Mouse (Mus musculus) adipocyte (in vitro differentiated cells): ENCODE data around the gene Ssbp3.

Source experiments
- DNase-seq: peaks from one replicate; pipeline ENCODE4 v3.0.0-alpha.2; 2016; ENCODE audit warnings: low spot score

Gene Ssbp3

DNA sequence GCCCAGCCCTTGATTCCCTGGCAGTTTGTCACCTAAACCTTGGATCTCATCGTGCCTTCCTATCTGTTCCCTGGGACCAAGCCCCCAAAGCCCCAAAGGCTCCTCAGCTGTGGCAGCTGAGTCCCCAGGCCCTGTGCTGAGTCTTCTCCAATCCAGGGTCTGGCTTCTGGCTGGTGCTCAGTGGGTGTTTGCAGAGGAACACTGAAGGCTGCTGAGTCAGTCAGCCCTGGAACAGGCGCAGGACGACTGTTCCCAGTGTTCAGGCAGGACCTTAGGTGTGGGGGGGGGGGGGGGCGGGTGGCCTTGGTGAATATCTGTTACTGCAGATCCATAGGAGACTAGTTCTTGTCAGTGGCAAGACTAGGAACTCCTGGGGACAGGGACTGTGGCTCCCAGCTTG, 141.4 kb downstream of the Ssbp3 start:
- no peak for DNase-seq

DNA sequence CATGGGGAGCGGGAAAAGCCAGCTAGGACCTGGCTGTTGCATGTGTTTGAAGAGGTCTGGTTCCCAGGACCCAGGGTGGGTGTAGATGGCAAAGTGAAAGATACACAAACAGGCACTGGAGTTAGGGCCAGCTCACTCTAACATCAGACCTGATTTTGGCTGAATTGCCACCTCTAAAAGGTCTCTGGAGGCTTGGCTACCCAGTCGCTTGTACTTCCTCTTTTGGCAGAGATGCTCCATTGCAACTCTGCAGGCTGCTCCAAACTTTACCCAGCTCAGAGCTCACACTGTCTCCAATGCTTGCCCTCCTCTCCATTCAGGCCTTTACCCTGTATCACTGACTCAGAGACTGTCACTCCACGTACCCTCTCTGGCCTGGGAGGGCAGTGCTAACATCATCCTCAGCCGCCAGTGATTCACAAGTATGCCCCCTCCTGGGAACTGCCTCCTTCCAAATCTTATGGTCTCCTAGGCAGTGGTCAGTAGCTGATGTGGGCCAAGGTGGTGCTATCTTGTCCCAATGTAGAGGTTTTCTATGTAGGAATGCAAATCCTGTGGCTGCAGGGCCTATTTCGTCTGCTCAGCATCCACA, 142.6 kb downstream of the Ssbp3 start:
- DNase-seq, result no peak

DNA sequence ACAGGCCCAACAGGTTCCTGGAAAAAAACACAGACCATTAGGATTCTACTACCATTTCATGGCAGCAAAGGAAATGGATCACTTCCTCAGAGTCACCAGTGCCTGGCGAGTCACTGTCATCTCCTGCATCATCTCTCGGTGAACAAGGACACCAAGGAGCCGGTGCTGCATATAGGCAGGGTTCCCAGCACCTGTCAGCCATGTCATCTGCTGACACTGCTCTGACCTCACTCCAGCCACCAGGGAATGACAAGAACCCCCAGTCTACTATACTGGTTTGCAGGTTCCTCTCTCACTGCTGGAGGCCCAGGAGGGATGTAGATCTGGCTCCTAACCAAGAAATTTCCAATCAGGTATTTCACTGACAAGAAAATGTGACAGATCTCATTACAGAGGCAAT, 145.6 kb downstream of the Ssbp3 start:
- no peak for DNase-seq

DNA sequence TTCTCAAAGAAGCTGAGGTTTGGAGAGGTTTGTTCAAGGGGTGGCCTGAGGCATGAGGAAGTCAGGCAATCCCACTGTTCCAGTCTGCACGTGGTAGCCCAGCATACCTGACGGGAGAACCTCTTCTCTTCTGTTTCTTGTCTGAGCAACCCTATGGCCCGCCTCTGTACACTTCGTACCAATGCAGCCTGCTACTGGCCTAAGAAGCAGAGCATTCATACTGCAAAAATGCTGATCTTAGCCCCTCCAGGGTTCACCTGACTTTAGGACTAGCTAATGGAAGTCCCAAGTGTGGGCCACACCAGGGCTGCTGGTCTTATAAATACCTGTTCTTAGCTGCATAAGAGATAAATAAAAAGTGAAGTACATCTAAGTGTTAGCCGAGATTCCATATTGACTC, 147.8 kb downstream of the Ssbp3 start:
- no peak for DNase-seq

DNA sequence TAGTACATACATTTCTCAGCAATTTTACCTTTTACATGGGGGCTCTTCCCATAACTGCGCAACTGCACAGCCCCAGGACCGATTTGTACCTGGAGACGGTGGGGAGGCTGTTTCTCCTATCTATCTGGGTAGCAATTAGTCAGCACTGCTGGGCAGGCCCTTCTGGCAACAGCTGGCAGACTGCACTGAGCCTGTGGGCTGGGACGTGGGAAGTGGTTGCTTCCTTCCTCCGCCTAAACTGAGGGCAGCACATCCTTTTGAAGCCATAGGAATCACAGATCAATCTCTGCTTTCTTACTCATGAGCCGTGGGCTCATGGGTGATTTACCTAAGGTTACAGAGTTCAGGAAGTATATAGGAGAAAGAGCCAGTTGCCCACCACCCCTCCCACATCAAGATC, 148.3 kb downstream of the Ssbp3 start:
- no peak for DNase-seq

DNA sequence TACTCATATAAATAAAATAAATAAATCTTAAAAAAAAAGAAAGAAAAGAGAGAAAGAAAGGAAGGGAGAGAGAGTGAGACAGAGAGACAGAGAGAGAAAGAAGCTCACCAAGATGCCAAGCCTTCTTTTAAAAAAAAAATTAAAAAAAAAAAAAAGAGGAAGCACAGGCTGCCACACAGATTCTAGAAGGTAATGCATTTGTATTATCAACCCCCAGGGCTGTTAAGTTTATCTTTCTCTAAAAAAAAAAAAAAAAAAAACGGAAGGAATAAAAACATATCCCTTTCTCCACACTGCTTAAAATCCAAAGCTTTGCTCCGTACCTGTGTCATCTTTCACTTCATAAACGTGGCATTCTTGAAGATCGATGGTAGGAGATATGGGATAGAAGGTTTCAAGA, 151.1 kb downstream of the Ssbp3 start:
- no peak for DNase-seq

DNA sequence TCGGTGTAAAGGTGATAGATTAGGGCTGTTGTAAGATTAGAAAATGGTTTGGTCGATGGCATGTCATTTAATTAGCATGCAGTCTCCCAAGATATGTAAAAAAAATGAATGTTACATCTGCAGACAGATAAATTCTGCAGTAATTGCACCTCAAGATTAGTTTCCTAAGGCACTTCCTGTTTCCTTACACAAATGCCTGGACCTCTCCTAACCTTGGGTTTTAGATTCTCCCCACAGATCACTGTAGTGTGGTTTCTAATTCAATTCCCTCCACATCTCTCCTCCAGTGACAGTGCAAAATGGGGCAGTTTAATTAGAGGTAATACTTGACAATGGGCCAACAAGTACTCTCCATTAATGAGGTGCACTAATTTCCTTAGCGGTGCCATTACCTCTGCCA, 152.7 kb downstream of the Ssbp3 start:
- no peak for DNase-seq

DNA sequence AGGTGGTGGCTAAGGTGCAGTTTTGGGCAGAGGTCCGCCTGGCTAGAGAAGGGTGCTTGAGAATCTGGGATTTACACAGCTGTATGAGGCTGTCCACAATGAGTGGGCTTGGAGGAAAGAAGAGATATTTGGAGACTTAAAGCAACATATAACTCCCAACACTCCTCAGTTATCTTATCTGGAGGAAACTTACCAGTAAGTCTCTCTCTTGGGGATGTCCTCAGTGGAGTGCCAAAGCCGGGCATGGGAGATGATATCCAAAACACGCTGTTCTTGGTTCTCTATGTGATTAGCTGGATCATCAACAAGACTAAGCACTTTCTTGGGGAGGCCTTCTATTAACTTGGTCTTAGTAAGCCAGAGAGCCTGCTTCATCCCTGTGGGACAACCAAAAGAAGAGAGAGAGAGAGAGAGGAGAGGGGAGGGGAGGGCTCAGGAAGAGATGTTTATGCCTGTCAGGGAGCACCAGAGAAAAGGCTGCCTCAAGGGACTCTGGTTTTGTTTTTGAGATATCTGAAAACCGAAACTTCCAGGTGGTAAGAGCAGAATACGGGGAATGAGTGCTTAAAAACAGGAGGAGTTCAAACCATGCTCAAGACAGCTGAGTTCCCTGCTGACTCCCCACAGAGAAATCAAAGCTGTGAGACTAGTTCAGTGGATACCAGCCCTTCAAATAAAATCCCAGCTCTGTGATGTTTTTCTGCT, 154.0 kb downstream of the Ssbp3 start:
- DNase-seq, result no peak

DNA sequence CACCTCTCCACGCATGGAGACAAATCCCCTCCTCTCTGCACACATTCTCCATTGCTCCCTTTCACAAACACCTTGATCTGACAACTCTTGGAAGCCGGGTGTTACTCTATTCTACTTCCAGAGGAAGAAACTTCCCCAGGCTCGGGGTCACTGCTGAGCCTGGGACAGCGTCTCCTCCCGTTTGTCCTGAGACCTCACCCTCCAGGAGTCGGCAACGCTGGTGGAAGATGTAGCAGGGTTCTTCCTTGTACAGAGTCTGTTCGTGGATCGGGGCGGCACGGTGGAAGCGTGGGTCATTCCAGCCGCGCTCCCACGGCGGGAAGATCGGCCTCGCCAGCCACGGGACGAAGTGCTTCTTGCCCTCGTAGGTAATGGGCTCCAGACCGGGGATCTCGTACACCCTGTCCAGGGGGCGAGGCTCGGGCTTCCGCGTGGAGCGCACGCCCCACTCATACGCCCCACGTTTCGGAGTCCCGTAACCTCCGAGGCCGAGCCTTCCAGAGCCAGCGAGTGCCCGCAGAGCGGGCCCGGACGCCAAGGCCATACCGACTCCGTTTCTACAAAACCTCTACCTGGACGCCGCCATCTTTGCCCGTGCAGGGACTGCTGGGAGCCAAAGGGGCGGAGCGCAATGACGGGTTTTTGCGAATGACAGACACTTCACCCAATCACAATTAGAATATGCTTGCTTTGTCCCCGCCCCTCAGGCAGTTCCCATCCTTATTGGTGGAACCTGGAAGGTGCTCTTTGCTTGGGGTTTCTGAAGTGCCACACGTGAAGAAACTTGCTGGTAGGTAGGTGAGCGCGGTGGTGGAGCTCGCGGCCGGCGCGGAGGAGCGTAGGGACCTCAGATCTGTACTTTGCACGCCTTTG, 156.0 kb downstream of the Ssbp3 start, which contains the start of the genes Mrpl37 and Cyb5rl:
Gene Mrpl37 (minus strand): TSS at position 617 of the 873 bp plus-strand sequence.
Gene Cyb5rl (plus strand): TSS at position 737 of the 873 bp plus-strand sequence.
- peak; percentile 96 for DNase-seq

DNA sequence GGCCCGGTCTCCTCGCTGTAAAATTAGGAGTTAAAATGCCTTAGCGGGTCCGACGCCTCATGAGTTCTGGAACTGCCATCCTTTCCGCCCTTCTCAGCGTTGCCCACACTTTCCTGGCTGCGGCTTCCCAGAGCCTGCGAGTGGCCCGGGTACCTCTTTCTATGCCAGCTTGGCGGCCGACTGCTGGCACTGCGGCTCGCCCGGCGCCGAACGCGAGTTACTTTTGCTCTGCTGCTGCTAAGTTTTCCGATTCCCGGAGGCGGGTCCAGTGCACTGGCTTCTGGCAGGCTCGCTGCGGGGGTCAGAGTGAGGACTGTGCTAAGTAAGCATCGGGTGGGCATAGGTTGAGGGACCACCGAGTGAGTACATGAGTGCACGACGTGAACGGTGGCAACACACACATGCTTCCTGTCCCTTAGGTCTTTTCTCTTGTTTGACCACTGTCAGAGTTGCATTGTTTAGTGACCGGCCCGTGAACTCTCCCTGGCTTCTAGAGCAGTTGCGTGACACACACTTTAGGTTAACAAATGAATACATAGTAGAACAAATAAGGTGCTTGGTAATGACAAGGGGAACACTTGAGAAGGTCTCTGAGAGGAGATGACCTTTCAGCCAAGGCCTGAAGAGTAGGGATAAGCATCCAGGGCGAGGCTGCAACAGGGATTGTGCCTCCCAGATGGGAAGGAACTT, 156.8 kb downstream of the Ssbp3 start:
- no peak for DNase-seq

DNA sequence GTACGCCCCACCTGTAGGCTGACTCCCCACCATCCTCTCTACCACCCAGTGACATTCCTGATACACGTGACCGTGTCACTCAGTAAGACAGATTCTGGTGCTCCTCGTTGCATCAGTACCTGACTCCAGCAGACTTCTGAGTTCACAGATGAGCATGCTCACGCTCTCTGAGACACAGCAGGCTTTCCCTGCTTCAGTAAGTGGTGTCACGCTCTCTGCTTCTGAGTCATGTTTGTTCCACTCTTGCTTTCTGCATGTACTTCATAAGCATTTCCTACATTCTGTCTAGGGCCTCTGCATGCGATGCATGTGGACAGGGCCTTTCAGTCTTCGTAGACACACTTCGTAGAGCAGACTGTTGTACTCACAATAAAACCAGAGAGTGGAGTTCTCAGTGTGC, 161.8 kb downstream of the Ssbp3 start:
- DNase-seq, result no peak

DNA sequence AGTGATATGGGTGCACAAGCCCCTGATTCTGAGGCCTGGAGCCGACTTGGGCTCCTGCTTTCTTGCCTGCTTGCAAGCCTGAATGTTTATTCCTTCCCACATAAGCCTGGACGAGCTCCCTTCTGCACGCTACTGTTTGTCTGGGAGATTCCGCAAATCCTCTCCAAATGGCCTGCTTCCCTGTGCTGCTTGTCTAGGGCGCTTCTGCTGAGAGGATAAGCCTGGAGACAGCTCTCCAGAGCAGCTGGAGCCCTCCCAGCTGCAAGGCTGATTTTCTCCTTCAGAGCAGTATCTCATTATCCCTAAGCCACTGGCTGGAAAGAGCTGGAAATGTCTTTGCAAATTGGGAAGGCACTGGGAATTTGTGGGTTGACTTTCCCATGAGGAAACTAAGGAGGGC, 165.0 kb downstream of the Ssbp3 start:
- no peak for DNase-seq

DNA sequence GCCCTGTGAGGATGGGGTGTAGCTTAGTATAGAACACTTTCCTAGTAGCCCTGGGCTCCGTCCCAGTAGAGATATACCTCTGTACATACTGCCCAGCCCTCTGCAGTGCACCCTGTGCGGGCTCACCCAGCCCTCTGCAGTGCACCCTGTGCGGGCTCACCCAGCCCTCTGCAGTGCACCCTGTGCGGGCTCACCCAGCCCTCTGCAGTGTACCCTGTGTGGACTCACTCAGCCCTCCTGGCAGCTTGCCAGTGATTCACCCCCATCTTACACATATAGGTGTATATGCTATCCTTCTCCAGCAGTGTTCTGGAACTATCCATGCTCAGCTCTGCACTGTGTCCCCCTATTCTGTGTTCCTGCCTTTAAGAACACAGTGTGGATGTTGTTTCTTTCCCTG, 168.4 kb downstream of the Ssbp3 start:
- no peak for DNase-seq

DNA sequence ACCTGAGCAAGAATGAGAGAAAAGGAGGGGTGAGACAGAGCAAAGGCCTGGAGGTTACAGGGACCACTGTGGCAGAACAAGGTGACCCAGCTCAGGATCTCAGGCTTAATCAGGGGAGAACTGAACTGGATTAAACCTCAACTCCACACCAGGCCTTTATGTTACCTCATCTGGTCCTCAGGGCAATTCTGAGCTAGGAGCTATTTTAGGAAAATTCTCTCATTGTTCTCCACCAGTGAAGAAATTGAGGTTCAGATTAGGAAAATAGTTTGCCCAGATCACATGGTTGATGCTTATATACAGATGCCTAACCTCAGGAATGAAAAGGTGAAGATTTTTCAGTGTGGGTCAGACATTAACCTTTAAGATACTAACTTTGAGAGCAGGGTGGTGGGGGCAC, 169.2 kb downstream of the Ssbp3 start:
- DNase-seq, result no peak

DNA sequence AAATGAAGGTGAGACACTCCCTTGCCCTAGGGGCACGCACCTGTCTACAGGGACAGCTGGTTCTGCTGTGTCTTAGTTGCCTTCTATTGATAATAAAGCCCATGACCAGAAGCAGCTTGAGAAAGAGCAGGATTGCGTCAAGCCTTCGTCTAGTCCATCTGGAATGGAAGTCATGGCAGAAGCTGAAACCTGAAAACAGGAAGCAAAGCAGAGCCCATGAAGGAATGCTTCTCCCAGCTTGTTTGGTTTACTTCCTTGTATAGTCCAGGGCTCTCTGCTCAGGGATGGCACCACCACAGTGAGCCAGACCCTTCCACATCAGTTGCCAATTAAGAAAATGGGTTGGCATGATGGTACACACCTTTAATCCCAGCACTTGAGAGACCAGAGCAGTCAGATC, 171.7 kb downstream of the Ssbp3 start:
- peak; percentile 7 for DNase-seq

DNA sequence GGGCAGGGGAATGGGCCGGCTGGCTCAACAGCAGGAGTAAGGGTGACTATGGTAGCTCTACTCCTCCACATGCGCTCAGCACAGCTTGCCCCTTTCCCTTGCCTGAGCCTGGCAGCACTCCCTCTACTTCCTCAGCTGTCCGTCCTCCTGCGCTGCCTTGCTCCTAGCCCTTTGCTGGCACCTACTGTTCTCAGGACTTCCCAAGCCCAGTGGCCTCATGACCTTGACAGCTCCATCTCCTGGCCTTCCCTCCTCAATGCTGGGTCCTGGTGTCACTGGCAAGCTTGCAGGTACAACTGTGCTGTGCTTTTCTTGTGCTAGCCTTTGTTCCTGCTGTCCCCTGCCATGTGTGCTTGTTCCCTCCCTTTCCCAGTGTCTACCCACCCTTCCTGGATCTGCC, 172.6 kb downstream of the Ssbp3 start:
- DNase-seq, result no peak

DNA sequence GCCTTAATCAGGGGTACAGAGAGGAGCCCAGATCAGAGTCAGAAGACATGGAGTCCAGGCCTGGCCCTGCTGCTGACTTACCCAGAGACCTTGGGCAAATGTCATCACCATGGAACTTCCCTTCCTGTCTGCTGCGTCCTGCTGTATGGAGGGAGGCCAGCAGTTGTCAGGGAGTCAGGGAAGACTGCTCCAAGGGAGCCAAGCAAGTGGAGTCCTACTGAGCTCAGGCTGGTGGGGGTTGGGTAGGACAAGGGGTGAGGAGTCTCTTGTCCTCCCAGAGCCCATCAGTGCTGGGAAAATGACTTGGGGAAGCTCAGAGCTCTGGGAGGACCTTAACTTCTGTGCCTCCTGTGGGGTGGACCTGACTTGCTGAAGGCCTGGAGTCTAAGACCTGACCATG, 173.8 kb downstream of the Ssbp3 start:
- DNase-seq, result no peak

DNA sequence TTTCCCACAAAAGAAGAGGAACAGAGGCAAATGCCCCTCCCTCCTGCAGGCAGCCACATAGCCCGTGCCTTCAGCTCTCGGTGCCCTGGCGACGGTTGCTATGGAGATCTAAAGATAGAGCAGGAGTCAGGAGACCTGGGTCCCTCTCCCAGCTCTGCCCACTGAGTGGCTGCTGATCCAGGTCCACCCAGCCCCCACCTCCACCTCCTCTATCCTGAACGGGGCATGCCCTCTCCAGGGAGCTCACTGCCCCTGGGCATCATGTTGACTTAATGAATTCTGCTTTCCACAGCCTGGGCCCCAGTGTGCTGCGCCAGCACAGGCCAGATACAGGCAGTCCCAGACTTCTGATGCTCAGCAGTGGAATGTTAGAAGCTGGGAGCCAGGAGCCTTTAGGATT, 174.4 kb downstream of the Ssbp3 start:
- DNase-seq, result no peak

DNA sequence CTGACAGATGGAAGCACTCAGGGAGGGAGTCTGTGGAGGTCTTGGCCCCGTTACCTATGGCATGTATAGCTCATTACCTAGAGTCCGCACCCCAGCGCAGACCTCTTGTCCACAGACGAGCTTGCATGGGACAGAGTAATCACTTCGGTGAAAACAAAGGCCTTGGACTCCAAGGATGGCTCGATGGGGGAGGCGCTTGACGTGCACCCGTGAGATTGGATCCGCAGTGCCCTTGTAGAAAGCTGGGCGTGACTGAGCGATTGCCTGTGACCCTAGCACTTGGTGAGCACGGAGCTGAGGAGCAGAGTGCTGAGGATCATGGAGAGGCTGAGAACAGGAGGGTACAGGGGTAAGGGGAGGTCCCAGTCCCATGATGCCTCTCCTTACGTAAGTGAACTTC, 181.2 kb downstream of the Ssbp3 start:
- DNase-seq, result no peak

DNA sequence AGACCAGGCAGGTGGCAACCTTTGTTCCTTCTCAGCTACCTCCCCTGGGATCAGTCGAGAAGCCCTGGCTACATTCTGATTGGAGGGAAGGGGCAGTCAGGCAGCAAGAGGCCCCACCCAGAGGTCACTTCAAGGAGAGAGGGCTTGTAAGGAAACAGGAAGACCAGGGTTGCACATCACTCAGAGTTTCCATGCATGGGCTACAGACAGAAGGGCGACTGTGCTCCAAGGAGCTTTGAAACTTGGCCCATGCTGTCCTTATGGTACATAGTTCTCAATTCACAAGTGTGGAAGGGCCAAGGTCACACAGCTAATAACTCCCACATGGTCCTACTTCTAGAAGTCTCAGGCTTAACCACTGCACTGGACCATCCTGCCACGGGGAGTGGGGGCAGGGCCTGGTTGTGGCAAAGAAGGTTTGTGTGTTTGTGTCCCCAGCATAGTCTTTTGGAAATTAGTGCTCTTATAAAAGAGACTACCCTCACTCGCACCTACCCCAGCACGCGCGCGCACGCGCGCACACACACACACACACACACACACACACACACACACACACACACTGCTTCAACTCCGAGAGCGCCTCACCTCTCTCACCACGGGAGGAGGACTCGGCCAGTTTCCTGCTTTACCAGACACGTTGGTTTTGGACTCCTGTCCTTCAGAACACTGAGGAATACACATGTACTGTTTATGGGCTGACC, 184.1 kb downstream of the Ssbp3 start:
- DNase-seq, result no peak

DNA sequence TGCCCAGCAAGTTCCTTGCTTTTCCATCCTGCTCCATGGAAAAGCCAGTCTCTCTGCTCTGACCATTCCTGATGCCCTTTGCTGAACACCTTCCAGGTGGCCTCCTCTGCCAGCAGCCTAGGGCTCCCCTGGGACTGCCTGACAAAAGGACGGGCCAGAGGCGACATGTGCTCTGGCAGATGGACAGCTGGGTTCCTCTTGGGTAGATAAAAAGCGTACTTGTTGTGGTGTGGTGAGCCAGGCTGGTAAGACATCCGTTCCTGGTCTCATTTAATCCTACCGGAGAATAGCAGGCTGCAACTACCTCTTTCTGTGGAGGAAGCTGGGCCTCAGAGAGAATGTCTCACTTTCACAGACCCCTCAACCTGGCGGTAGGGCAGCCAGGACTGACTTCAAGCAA, 185.5 kb downstream of the Ssbp3 start:
- DNase-seq, result no peak

DNA sequence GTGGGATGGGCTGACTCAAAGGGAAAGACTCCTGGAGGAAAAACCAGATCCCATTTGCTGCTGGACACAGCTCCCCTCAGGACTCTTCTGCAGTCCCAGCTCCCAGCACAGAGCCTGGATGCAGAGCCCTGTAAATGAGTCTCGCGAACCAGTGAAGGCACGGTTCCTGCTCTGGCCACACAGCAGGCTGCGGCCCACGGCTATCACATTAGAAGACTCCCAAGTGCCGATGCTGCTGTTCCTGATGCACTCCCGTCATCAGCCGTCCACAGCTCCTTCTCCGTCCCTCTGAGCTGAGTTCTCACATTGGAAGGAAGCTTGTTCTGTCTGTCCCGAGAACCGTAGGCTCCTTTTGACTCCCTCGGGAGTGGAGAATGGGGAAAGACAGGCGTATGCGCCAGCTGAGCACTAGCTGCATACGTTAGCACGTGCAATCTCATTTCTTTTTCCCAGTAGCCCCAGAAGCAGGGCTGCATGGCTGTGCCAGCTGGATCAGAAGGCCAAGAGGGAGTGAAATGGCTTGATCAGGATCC, 186.4 kb downstream of the Ssbp3 start, which contains the start of gene Cdcp2:
Gene Cdcp2 (plus strand): TSS at position 51 of the 533 bp plus-strand sequence.
- DNase-seq, result no peak
